In the genomic region with DNA sequence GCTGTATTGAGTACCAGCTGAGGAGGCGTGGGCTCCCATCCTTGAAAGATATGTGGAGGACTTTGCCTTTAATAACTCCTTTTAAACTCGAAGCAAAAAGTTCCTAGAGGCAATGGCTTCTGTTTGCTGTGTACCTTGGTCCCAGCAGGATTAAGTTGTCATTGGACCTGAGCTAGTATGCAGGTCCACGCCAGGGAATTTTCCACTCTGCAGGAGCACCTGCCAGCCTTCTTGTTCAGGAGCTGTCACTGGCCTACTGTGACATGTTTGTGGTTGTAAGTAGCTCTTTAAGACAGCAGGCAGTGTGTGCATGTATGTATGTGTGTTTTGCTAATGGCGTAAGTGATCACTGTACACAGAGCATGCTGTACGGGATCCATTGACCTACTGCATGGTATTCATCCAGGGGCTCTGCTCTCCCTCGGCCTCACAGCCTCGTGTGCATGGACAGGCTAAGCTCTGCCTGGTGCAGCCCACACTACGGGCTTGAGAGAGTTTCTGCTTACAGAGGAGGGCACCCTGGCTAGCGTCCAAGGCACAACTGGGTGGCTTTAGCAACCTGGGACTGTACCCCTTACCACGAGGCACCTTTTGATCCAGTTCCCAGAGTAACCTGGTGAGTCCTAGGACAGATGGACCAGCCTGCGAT, we compare ENCODE assay signal across 10 mouse cellular contexts.
DNase-seq lines count a peak whose midpoint lies in the region; ATAC-seq and TF ChIP-seq lines count a peak whose summit lies in the region.
"Had no signal": no experiment of that assay in that cellular context is flagged by ENCODE, and none has a peak within 500 bp of the region (broad histone marks: within the 10 kb centered on the region; RNA-seq: fewer than 3 reads in every experiment).

No protein-coding gene starts in this region.

- H3K4me3 ChIP-seq in kidney, adult 2 months (ENCODE audit: insufficient read depth, low read depth, low read length), result no peak overlapping the region
- H3K4me3 ChIP-seq in G1E (ENCODE audit: low read depth, low read length), result 0 out of 2 replicates have a peak overlapping the region, but pooled peaks have one; percentile 4
- no peak overlapping the region for H3K4me3 ChIP-seq in intestine, postnatal 0 days (ENCODE audit: low read depth, low read length)

- H3K9ac ChIP-seq in intestine, postnatal 0 days (ENCODE audit: low read depth, low read length), result no peak overlapping the region

- no peaks in the 10 kb centered on the region for H3K27me3 ChIP-seq in kidney, adult 2 months (replicated peaks; ENCODE audit: control insufficient read depth, insufficient read depth, low read length)
- H3K27me3 ChIP-seq in G1E (ENCODE audit: insufficient read depth, low read length), result no peaks in the 10 kb centered on the region
- no peaks in the 10 kb centered on the region for H3K27me3 ChIP-seq in intestine, postnatal 0 days (replicated peaks; ENCODE audit: control insufficient read depth, insufficient read depth, low read length)
- H3K27me3 ChIP-seq: CH12.LX had no signal

- TF ChIP-seq POLR2A in kidney, adult 2 months (IDR thresholded peaks at IDR 0.05; ENCODE audit: low read depth, low read length), result no peak

- peak; percentile 86 for DNase-seq in kidney, adult 2 months
- no peak for DNase-seq in kidney, postnatal 10 days
- DNase-seq in G1E (ENCODE audit: low spot score), result no peak
- peak; percentile 82 for DNase-seq in cerebellum, adult 9-11 months
- no peak for DNase-seq in adrenal gland, postnatal 14 days
- DNase-seq in testis, postnatal 10 days (ENCODE audit: low spot score), result no peak
- DNase-seq in gastrocnemius, postnatal 14 days, result no peak

- no peak for ATAC-seq in G1E (ENCODE audit: extremely low read depth, insufficient number of reproducible peaks, low FRiP score, poor library complexity, severe bottlenecking)
- ATAC-seq in intestine, postnatal 0 days, result 0 out of 2 replicates have a peak, but pooled peaks have one; percentile 28
- ATAC-seq: lung, postnatal 0 days had no signal

- peak overlapping the region; percentile 34 for H3K27ac ChIP-seq in kidney, adult 2 months (ENCODE audit: insufficient read depth, low read depth, low read length)
- H3K27ac ChIP-seq in intestine, postnatal 0 days (ENCODE audit: low read depth, low read length), result peak overlapping the region; percentile 84

- intact Hi-C loops in gastrocnemius, postnatal 14 days (cut with DNase I; ENCODE audit: low total_unique reads), result no loop called here

- peak overlapping the region; percentile 31 for H3K4me2 ChIP-seq in intestine, postnatal 0 days (replicated peaks; ENCODE audit: low read depth)

- 45% methylated on average over 11 of the region's 11 CpGs for WGBS in kidney, adult 2 months
- WGBS in intestine, postnatal 0 days, result 42% methylated on average over 11 of the region's 11 CpGs

- TF ChIP-seq CTCF in kidney, adult 2 months (conservative IDR thresholded peaks at IDR 0.05; ENCODE audit: insufficient read depth, insufficient read length, low read depth, low read length), result no peak
- TF ChIP-seq CTCF in G1E (IDR thresholded peaks at IDR 0.05; ENCODE audit: low read depth, low read length), result no peak
- TF ChIP-seq CTCF in intestine, postnatal 0 days (IDR thresholded peaks at IDR 0.05; ENCODE audit: low read depth), result no peak

- peaks cover 60% of the 10 kb centered on the region for H3K4me1 ChIP-seq in kidney, adult 2 months (ENCODE audit: control insufficient read depth, insufficient read depth, low read length)
- peaks cover 98% of the 10 kb centered on the region for H3K4me1 ChIP-seq in G1E (ENCODE audit: insufficient read depth, low read depth, low read length)
- H3K4me1 ChIP-seq in intestine, postnatal 0 days (replicated peaks; ENCODE audit: control insufficient read depth, insufficient read depth, low read length), result peaks cover 2% of the 10 kb centered on the region

- no peaks in the 10 kb centered on the region for H3K36me3 ChIP-seq in kidney, adult 2 months (ENCODE audit: control insufficient read depth, insufficient read depth, low read length)
- H3K36me3 ChIP-seq in G1E (replicated peaks), result peaks cover 85% of the 10 kb centered on the region
- H3K36me3 ChIP-seq in intestine, postnatal 0 days (ENCODE audit: control insufficient read depth, insufficient read depth), result no peaks in the 10 kb centered on the region

- no peaks in the 10 kb centered on the region for H3K9me3 ChIP-seq in G1E (replicated peaks)
- no peaks in the 10 kb centered on the region for H3K9me3 ChIP-seq in intestine, postnatal 0 days (ENCODE audit: control insufficient read depth)

Comparison
In these comparisons a context has a peak if more than half of its experiments do, and no peak if none do; other contexts are left out.
1. DNase-seq: peak in kidney, adult 2 months (single experiment) and cerebellum, adult 9-11 months (single experiment); none in kidney, postnatal 10 days (single experiment), G1E (single experiment), adrenal gland, postnatal 14 days (single experiment), testis, postnatal 10 days (single experiment) and gastrocnemius, postnatal 14 days (single experiment).